Mouse (Mus musculus): ENCODE results near the gene Snrk. TPM values are rescaled to one million over a fixed set of nuclear protein-coding genes. Genes with fewer than 3 reads are reported as not detected.
"Not testable (repeated sequence)": the region's sequence is repeated elsewhere in the genome, so short reads cannot be mapped to it uniquely, and the experiment has no call there.

Gene Snrk
- total RNA-seq, 4 experiments from 2014 or later: 153 to 206 (median 181) TPM

DNA sequence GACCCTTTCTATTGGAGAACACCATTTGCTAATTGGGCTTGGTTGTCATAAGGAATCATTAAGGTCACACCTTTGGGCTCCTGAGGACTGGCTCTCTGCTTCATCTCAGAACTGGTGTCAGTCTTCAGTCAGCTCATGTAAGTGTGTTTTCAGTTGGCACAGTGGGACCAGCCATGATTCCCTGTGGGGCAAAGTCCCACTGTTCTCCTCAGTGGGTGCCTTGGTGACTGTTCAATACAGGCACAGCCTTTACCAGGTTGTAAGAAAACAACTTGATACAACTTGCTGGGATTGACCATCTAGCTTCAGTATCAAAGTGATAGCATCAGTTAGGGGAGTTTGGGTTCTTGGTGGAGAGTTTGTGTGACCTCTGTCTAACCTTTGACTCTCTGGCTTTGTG, 28.6 kb downstream of the Snrk start:
- no peak for DNase-seq

DNA sequence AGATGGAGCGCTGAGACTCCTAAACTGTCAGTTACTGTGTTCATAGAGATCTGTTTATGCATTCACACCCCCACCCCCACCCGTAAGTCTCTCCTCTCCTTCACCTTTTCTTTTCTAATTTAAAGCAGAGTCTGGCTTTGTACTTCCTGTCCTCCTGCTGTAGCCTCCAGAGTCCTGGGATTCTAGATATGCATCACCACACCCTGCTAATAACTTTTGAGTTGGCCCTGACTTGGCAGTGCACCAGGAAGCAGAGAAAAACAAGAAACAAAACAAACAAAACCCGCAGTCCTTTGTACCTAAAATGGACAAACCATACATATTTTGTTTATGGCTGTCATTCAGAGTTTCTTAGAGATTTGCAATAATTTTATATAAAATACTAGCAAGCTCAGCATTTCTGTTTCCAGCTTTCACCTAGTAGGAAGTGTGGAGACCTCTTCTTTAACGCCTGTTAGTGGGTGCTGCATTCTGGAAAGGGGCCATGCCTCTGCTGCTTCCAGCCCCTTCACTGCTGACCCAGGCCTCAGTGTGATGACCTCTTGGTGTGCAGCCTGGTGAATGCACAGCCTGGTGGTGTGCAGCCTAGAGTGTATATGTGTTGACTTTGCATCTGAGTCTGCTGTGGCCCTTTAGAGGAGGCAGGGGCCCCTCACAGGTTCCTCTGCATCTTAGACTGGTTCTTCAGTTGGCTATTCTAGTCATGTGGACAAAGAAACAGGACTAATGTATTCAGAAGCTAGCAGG, 29.2 kb downstream of the Snrk start:
- no peak for DNase-seq

DNA sequence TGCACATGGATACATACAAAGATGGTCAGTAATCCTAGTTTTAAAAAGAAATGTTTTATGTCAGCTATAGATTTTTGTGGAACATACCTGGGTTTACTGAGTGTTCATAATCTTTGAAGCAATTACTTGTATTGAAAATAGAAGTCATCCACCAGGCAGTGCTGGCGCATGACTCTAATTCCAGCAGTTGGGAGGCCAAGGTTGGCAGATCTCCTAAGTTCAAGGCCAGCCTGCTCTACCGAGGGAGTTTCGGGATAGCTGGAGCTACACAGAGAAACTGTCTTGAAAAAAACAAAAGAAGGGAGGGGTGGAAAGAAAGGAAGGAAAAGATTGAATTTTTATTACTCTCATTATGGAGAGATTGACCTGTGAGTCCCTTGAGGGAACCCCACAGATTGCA, 31.3 kb downstream of the Snrk start:
- DNase-seq: peak; percentile 55

DNA sequence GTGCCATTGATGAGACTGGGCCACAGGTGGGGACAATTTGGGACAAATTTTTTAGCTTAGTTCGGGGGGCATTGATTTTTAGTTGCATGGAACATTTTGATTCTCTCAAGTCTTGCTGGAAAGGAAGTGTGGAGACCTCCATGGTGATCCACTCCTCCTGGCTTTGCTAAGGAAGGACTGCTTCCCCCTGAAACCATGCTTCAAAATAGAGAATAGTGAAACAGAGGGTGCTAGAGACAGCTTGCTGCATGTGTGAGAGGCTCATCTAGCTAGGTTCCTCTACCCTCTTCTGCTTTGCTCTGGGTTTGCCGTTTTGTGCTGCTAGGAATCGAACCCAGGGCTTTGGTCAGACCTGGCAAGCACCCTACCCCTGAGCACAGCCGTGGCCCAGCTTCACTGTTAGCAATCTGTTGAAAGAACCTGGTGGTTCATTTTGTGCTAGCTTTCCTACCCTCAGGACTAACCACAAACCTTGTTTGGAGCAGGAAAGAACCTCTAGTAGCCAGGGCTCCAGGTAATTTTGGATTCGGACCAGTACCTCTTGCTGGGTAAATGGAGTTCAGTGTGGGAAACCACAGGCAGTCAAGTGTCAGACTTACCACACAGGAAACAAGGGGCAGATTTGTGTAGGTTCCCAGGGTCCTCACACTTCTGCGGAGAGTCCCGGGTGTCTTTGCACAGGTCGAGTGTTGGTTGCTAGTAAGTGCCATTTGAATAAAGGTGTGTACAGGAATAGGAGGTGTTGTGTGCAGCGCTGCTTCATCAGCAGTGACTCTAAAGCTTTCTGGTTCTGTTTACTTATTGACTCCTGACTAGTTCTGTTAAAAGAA, 33.1 kb downstream of the Snrk start:
- DNase-seq: no peak

DNA sequence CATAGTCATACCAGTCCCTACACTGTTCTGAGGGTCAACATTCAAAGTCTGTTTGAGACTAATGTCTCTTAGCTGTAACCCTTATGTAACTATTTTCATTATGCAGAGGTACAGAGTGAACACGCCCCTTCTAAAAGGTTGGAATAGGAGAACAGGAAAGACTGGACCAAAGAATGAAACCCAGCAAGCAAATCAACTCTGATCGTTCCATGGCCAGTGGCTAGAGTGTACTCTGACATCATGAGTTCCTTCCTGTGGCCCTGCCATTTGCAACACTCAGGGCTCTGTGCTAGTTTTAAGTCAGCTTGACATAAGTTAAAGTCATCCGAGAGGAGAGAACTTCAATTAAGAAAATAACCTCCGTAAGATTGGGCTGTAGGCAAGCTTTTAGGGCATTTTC, 35.0 kb downstream of the Snrk start:
- DNase-seq: no peak

DNA sequence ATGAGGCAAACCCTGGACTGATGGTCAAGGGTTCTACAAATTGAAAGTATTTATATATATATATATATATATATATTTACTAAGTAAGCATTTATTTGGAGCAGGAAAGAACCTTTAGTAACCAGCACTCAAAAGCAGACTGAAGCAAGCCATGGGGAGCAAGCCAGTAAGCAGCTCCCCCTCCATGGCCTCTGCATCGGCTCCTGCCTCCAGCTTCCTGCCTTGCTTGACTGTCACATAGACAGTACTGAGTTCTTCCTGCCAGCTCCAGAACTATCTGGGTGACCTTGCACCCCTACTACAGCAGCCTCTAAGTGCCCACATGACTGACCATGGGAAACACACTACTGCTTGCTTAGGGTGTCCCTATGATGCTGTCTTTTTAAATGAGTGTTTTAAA, 35.4 kb downstream of the Snrk start:
- DNase-seq: no peak

DNA sequence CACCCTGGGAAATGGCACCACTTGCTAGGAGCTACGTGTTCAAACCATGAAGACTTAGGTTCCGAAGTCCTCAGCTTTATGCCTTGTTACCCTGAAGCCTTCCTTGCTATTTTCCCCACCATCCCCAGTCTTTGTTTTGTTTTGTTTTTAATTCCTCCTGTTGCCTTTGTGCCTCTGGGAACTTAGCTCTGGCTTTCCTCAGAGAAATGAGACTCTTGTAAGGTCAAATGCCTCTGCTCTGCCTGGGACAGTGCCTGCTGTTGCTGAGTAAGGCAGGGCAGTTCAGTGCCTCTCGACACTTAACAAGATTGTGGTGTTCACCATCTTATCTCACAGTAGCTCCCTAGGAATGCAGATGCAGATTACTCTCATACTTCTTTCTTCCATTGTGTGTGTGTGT, 36.4 kb downstream of the Snrk start:
- DNase-seq: no peak

DNA sequence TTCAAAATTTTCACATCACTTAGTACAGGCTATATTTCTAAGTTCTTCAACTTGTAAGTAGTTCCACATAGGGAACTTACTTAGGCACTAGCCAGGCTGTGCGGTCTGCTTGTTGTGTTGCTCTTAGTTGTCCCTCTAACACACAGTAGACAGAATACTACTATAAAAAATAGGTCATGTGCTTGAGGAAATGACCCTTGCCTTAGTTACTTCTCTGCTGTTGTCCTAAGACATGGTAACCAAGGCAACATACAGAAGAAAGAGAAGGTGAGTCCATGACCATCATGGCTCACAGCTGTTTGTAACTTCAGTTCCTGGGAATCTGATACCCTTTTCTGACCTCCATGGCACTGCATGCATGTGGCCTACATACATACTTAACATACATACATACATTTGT, 38.1 kb downstream of the Snrk start:
- DNase-seq: no peak

DNA sequence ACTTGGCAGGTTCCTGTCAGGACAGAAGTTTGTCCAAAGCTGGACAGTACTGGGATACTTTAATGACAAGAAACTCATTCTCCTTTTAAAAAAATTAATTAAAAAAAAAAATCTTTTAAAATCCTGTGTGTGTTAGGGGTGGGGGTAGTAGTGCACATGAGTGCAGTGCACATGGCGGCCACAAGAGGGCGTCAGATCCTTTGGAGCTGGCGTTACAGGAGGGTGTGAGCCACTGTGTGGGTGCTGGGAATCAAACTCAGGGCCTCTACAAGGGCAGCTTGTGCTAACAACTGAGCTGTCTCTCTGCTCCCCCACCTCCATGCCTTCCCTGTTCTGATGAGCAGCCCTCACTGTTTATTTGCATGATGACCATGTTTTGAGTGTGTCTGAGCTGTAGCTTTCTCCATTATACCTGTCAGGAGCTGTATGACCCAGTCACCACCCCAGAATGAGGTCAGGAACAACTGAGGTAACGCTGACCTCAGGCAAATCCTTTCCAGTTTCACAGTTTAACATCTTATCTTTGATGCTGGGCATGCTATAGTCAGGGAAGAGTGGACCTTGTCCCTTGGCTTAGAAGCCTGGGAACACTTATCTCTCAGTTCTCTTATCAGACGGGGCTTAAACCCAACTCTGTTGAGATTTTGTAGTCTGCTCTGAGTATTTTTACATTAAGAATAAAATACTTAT, 39.5 kb downstream of the Snrk start:
- no peak for DNase-seq

DNA sequence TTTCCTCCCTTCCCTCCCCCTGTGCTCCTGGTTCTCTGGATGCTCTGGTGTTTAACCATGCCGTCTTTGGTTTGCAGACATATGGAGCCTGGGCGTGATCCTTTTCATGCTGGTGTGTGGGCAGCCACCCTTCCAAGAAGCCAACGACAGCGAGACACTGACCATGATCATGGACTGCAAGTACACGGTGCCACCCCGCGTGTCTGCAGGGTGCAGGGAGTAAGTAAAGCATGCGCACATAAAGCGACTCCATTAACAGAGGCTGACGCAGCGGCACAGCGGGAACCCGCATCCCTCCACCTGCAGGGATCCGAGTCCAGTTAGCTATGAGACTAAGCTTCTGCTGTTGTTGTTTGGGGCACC, 40.0 kb downstream of the Snrk start:
- DNase-seq: no peak

DNA sequence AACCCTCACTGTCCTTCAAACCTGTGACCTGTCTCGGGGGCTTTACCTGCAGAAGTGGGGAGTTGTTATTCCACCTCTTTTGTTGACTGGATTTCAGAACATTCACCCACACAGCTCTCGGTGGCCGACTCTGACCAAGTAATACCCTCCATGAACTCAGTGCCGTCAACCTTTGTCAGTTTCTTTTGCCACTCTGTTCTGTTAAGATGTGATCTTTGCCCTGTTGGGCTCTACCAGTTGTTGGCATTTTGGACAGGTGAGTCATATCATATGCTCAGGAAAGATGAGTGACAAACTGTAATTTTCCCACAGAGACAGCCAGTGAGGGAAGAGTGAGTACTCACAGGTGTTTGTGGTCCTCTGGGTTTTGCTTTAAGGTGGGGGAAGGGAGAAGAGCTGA, 47.5 kb downstream of the Snrk start:
- no peak for DNase-seq

DNA sequence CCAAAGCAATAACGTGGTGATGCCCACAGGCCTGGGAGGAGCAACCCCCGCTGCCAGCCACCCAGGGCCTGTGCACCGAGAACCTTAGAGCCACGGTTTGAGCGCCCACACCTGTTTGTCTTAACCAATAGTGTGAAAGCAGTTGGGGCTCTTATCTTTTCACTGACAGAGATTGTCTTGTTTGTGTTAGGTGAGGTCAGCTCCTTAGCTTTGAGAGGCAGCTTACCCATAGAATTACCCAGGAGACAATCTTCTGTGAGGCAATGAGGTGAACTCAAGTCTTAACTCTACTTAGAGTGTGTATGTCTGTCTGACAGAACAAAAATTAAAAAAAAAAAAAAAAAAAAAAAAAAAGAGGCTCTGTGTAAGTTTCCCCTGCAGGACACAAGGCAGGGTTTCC, 50.7 kb downstream of the Snrk start:
- DNase-seq: not testable (repeated sequence)

DNA sequence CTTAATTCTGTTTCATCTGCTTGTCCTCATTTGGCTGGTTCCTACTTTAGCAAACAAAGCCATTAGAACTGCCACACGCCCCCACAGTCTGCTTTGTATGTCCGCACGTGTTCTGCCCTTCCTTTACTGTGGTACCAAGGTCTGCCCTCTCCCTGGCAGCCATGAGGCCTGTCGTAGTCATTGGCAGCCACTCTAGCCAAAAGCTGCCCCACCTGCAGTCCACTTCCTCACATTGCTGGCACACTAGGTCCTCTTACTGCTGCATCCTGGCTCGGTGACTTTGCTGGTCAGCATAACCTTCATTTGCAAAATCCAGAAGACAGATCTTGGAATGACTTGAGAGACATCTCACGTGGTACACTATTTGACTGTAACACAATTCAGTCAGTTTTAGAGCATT, 52.8 kb downstream of the Snrk start:
- DNase-seq: no peak

DNA sequence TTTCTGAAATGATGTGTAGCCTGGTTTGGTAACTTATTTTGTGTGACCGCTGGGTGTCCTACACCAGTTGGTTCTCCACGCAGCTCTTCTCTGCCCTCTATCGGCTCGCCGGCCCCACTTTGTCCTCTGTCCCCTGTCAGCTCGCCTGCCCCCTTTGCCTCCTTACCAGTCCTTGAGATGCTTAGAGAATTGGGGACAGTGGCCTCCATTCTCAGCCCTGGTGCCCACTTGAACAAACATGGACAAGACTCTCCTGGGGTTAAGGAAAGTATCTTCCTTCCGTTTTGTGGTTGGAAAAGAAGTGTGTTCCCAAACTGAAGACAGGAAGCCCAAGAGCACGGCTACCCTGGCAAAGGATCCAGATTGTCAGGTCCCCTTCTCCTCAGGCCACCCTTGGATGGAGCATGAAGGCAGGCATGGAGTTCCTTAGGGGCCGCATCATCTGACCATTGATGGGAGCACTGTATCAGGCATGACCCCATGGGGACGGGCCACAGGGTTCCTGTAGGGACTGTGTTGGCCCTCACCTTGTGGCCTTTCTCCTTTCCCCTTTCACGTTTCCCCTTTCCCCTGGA, 55.6 kb downstream of the Snrk start:
- DNase-seq: no peak

DNA sequence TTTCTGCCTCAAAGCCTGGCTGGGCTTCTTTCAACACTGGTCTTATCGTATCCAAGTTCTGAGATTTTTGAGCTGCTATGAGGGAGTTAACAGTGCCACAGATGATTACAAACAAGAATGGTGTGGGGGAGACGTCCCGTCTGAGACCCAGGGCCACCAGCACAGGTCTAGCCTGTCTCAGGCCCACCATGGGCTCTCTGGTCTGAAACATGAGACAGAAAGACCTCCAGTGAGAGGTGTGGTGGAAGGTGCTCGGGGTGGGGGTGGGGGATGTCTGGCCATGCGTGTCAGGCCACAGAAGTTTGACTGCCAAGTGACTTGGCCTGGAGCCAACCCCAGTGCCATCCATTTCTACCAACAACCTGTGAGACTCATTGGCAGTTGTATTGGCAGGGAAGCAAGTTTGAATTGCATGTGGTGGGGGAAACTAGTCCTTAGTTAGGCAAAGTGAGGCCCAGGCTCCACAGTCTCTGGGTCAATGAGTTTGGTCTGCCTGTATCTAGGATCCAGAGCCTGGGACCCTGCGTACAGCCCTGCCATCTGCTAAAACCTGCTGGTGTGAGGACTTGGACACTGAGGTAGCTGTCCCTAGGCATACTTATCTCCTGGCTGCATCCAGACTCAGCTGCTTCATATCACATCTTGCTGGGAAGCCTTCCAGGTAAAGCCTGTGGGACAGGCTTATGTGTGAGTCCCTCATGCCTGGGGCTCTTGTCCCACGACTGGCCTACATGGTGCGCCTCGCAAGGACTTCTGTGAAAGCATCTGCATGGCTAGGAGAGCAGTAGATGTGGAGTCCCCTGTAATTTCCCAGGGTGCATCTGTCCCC, 56.6 kb downstream of the Snrk start:
- DNase-seq: no peak

DNA sequence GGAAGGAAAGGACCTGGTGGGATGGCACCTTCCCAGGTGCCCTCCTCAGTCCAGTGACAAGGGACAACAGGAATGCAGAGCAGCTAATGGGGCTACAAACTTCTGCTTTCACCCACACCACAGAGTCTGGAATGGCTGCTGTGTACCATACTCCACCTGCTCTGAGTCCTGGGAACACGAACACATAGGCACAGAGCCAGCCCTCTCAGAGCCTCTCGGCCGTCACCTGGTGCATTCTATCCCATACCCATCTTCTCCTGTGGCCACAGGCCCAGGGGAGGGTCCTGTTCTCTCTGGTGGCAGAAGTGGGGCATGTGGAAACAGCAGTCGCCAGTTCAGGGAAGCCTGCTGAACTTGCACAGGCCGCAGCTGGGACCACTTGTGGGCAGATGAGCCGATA, 57.7 kb downstream of the Snrk start:
- DNase-seq: no peak

DNA sequence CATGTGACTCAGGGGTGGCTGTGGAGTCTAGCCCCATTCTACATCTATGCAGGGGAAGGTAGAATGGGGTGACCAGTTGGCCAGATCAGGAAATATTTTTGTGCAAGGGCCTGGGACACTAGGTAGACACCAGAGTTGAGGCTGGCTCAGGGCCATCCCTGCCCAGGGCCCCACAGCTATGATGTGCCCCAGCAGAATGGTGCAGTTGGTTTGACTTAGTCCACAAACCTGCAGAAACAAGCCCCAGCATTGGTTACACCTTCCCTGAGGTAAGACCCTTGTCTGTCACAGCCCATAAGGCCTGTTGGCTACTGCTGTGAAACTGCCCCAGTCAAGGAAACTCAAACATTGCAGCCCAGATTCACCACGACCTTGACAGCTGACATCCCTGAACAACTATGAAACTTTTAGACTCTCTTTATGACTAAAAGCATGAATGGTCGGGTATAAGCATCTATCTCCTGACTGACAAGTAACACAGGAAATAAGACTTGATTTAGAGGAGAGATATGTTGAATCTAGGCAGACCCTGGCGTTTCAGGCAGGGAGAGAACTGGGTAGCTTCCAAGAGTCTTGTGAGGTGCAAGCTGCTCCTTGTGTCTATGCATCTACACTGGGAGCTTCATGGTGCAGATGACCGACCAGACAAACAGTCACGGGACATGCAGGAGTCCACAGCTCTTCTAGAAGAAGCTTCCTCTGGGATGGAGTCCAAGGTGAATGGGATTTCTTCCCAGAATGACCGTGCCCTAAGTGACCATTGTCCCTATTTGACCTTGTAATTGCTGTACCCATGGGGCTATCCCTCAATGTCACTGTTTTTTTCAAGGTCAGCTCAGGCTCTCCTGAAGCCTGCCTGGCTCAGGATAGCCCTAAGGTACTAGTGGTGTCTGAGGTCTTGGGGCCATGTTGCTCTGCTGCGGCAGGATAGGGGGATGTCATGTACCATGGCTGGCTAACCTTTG, 60.5 kb downstream of the Snrk start:
- no peak for DNase-seq

DNA sequence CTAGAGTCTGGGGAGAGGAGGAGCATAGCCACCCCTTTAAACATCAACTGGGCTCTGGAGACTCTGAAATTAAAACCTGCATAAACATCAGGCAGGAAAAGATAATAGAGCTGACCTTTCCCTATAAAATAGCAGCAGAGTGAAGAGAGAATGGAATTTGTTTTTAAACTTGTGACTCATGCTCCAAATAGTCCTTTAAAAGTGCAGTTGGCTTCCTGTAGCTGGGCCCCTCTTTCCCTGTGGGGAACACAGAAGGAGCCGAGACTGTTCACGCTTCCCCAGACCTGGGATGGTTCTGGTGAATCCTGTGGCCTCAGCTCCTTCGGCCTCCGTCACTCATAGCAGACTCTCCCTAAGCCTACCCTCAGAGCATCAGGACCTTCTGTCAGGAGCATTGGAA, 61.4 kb downstream of the Snrk start:
- no peak for DNase-seq

DNA sequence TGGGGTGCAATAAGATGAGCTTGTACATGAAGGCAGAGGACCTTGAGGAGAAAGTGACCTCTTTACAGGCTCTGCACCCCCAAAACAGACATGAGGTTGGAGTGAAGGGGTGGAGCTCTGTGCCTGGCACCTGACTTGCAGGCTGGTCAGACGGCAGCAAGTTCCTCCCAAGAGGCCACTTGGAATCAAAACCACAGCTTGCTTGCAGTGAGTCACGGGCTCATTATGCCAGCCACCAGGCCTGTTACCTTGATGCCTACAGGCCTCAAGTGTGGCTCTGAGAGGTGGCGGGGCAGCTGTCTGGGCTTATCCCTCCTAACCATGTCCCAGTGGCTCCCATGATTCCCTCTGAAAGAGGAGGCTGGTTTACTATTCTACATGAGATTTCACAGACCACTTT, 63.0 kb downstream of the Snrk start:
- DNase-seq: no peak

DNA sequence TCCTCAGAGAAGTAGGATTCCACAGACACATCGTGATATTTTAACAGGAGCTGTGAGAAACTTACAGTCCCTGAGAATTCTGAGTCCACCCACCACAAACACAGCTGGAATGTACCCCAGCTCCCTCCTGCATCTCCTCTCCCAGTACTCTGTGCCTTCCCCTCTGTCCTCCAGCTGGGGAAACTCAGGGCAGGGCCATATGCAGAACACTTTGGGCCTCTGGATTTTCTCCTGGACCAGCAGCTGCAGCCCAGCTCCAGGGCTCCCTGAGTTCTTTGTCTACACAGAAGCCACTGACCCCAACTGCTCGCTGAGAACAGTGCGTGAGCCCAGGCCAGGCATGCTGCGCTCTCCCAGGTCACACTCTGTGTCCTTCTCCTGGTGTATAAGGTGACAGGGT, 66.0 kb downstream of the Snrk start:
- no peak for DNase-seq

DNA sequence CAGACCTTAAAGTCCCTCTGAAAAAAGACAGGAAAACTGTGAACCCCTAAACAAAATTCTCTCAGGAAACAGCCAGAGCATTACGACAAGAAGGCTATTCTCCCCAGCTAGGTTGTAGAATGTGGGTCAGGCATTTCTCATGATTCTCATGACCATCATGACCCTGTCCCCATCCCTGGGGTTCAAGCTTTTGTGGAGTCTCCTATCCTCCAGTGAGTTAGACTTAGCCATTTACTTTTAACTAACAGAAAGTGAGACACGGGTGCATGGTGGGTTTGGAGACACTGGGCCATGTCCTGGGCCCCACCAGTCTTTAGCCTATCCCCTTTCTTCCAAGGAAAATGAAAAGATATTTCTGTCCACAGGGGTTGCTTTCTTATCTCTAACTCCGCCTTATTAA, 67.3 kb downstream of the Snrk start:
- no peak for DNase-seq

Data from adrenal gland, adult 8-10 months (tissue).